Mouse (Mus musculus) intestine, postnatal 0 days (tissue): Measurements from ENCODE around the gene Dlgap1. TPM values are rescaled to one million over a fixed set of nuclear protein-coding genes. Genes with fewer than 3 reads are reported as not detected.

Experiments
- ATAC-seq: fragments of 200-750 bp; cut with Nextera tagmentation; 2 replicates; pipeline ENCODE4 v1.8.0; 2017; ENCODE audit warnings: mild to moderate bottlenecking, moderate TSS enrichment, moderate library complexity
- H3K27ac ChIP-seq: fragments of 300-500 bp; sonication (generic); 2 replicates; pipeline ENCODE4 v1.5.1; 2014; ENCODE audit warnings: mild to moderate bottlenecking, low read depth, low read length, moderate library complexity
- H3K27me3 ChIP-seq: fragments of 300-500 bp; sonication (generic); replicated peaks from 2 replicates; pipeline ENCODE4 v1.6.1; 2014; ENCODE audit warnings: low read length, mixed read lengths; ENCODE audit not compliant: control insufficient read depth, insufficient read depth
- H3K36me3 ChIP-seq: fragments of 300-500 bp; sonication (generic); 2 replicates; pipeline ENCODE4 v1.6.1; 2014; ENCODE audit warnings: mild to moderate bottlenecking, moderate library complexity; ENCODE audit not compliant: control insufficient read depth, insufficient read depth
- H3K4me1 ChIP-seq: fragments of 300-500 bp; sonication (generic); replicated peaks from 2 replicates; pipeline ENCODE4 v1.6.1; 2014; ENCODE audit warnings: antibody characterized with exemption, low read length, mixed read lengths; ENCODE audit not compliant: control insufficient read depth, insufficient read depth
- H3K4me2 ChIP-seq: fragments of 300-500 bp; sonication (generic); replicated peaks from 2 replicates; pipeline ENCODE4 v1.6.1; 2014; ENCODE audit warnings: low read depth, mild to moderate bottlenecking, moderate library complexity
- H3K4me3 ChIP-seq: fragments of 300-500 bp; sonication (generic); 2 replicates; pipeline ENCODE4 v1.5.1; 2014; ENCODE audit warnings: low read depth, low read length
- H3K9ac ChIP-seq: fragments of 300-500 bp; sonication (generic); 2 replicates; pipeline ENCODE4 v1.6.1; 2014; ENCODE audit warnings: mild to moderate bottlenecking, low read depth, low read length
- H3K9me3 ChIP-seq: fragments of 300-500 bp; sonication (generic); 2 replicates; pipeline ENCODE4 v1.6.1; 2016; ENCODE audit warnings: mixed run types; ENCODE audit not compliant: control insufficient read depth
- CTCF ChIP-seq: sonication (generic); IDR thresholded peaks from 2 replicates; pipeline ENCODE4 v1.5.1; 2016; ENCODE audit warnings: low read depth, mild to moderate bottlenecking, control low read depth, antibody characterized with exemption, moderate library complexity
- WGBS: fragments of 180-500 bp; shearing (Covaris S2); extraction: QIAGEN DNeasy Blood & Tissue Kit; methylation state at CpG from one replicate; pipeline ENCODE4 v1.1.7; 2014; 5-methylcytosine and 5-hydroxymethylcytosine counted together
- polyA plus RNA-seq: library from polyadenylated mRNA; unstranded; fragments of >200 nt; fragmentation: Nextera tagmentation; extraction: Ambion mirVana; gene quantifications from 2 replicates; pipeline ENCODE4 v1.2.1, GENCODE M21; 2015

The Dlgap1 gene
- polyA plus RNA-seq, 1 experiment from 2014 or later, result 0.85 TPM

GRCm38 (mm10) chr17:70169831-70170230 lies 201.0 kb downstream of the Dlgap1 start:
- H3K4me2 ChIP-seq, result no peak overlapping the region
- H3K4me3 ChIP-seq, result no peak overlapping the region
- no peak overlapping the region for H3K27ac ChIP-seq
- 87% methylated on average over 2 of the region's 2 CpGs for WGBS
- no peak overlapping the region for H3K9ac ChIP-seq
- H3K36me3 ChIP-seq, result no peaks in the 10 kb centered on the region
- H3K9me3 ChIP-seq, result no peaks in the 10 kb centered on the region; the same call in 1 of the 2 replicates
- no peaks in the 10 kb centered on the region for H3K4me1 ChIP-seq
- H3K27me3 ChIP-seq, result no peaks in the 10 kb centered on the region
- TF ChIP-seq CTCF, result no peak
- ATAC-seq, result no peak

- Histone ChIP-seq H3K27ac (no peak overlapping the region), H3K9me3 (no peaks in the 10 kb centered on the region; the same call in 1 of the 2 replicates), H3K27me3 (no peaks in the 10 kb centered on the region), H3K36me3 (no peaks in the 10 kb centered on the region), H3K4me3 (no peak overlapping the region), H3K4me2 (no peak overlapping the region), H3K9ac (no peak overlapping the region), H3K4me1 (no peaks in the 10 kb centered on the region)
- no peak for TF ChIP-seq CTCF
- WGBS, result 80% methylated on average over 9 of the region's 9 CpGs
- no peak for ATAC-seq
Measured at GRCm38 (mm10) chr17:70172500-70173036, 203.7 kb downstream of the Dlgap1 start.

- Histone ChIP-seq H3K9ac (no peak overlapping the region), H3K9me3 (no peaks in the 10 kb centered on the region; the same call in 1 of the 2 replicates), H3K4me2 (no peak overlapping the region), H3K27me3 (no peaks in the 10 kb centered on the region), H3K4me1 (no peaks in the 10 kb centered on the region), H3K4me3 (no peak overlapping the region), H3K27ac (no peak overlapping the region), H3K36me3 (no peaks in the 10 kb centered on the region)
- ATAC-seq, result no peak
- 87% methylated on average over 6 of the region's 6 CpGs for WGBS
- TF ChIP-seq CTCF, result no peak
Measured at GRCm38 (mm10) chr17:70173916-70174315, 205.0 kb downstream of the Dlgap1 start.

- TF ChIP-seq CTCF, result no peak
- Histone ChIP-seq H3K4me2 (no peak overlapping the region), H3K36me3 (no peaks in the 10 kb centered on the region), H3K4me1 (no peaks in the 10 kb centered on the region), H3K27me3 (no peaks in the 10 kb centered on the region), H3K4me3 (no peak overlapping the region), H3K27ac (no peak overlapping the region), H3K9ac (no peak overlapping the region), H3K9me3 (no peaks in the 10 kb centered on the region)
- ATAC-seq, result no peak
- WGBS, result 76% methylated on average over 6 of the region's 6 CpGs
Measured at GRCm38 (mm10) chr17:70191228-70191627, 222.4 kb downstream of the Dlgap1 start.

- ATAC-seq, result no peak
- no peak for TF ChIP-seq CTCF
- no peaks in the 10 kb centered on the region for H3K9me3 ChIP-seq
- no peak overlapping the region for H3K27ac ChIP-seq
- no peak overlapping the region for H3K4me2 ChIP-seq
- no peaks in the 10 kb centered on the region for H3K4me1 ChIP-seq
- H3K9ac ChIP-seq, result no peak overlapping the region
- no peaks in the 10 kb centered on the region for H3K36me3 ChIP-seq
- 53% methylated on average over 3 of the region's 3 CpGs for WGBS
- H3K27me3 ChIP-seq, result no peaks in the 10 kb centered on the region
- no peak overlapping the region for H3K4me3 ChIP-seq
Measured at GRCm38 (mm10) chr17:70222891-70223290, 254.0 kb downstream of the Dlgap1 start.

- no peaks in the 10 kb centered on the region for H3K4me1 ChIP-seq
- H3K27me3 ChIP-seq, result no peaks in the 10 kb centered on the region
- H3K27ac ChIP-seq, result no peak overlapping the region
- H3K9ac ChIP-seq, result no peak overlapping the region
- no peak for TF ChIP-seq CTCF
- H3K9me3 ChIP-seq, result no peaks in the 10 kb centered on the region
- no peak overlapping the region for H3K4me2 ChIP-seq
- no peak overlapping the region for H3K4me3 ChIP-seq
- H3K36me3 ChIP-seq, result no peaks in the 10 kb centered on the region
- 81% methylated on average over 7 of the region's 7 CpGs for WGBS
- no peak for ATAC-seq
Measured at GRCm38 (mm10) chr17:70247342-70247741, 278.5 kb downstream of the Dlgap1 start.

- no peak for ATAC-seq
- WGBS, result 73% methylated on average over 6 of the region's 6 CpGs
- no peak overlapping the region for H3K9ac ChIP-seq
- no peak overlapping the region for H3K4me3 ChIP-seq
- no peaks in the 10 kb centered on the region for H3K27me3 ChIP-seq
- H3K27ac ChIP-seq, result no peak overlapping the region
- H3K4me2 ChIP-seq, result no peak overlapping the region
- H3K36me3 ChIP-seq, result no peaks in the 10 kb centered on the region
- H3K4me1 ChIP-seq, result no peaks in the 10 kb centered on the region
- no peaks in the 10 kb centered on the region for H3K9me3 ChIP-seq
- TF ChIP-seq CTCF, result no peak
Measured at GRCm38 (mm10) chr17:70248250-70248649, 279.4 kb downstream of the Dlgap1 start.
